Mouse (Mus musculus) midbrain, embryonic 14.5 days (tissue): ENCODE data around the gene Ptprs. TPM values are rescaled to one million over a fixed set of nuclear protein-coding genes. Genes with fewer than 3 reads are reported as not detected.

Source experiments
- ATAC-seq: fragments of 200-750 bp; cut with Nextera tagmentation; 2 replicates; pipeline ENCODE4 v1.8.0; 2017; ENCODE audit warnings: moderate number of reproducible peaks, moderate library complexity; ENCODE audit not compliant: low FRiP score, low TSS enrichment
- DNase-seq: peaks from one replicate; pipeline ENCODE4 v3.0.0-alpha.2; 2015
- H3K27ac ChIP-seq: fragments of 300-500 bp; sonication (generic); replicated peaks from 2 replicates; pipeline ENCODE4 v1.5.1; 2014; ENCODE audit warnings: mild to moderate bottlenecking, low read depth, low read length, moderate library complexity
- H3K27me3 ChIP-seq: fragments of 300-500 bp; sonication (generic); 2 replicates; pipeline ENCODE4 v1.6.1; 2014; ENCODE audit warnings: low read length, control low read depth, mixed read lengths; ENCODE audit not compliant: control insufficient read depth, insufficient read depth
- H3K36me3 ChIP-seq: fragments of 300-500 bp; sonication (generic); 2 replicates; pipeline ENCODE4 v1.6.1; 2014; ENCODE audit warnings: low read length, control low read depth; ENCODE audit not compliant: control insufficient read depth, insufficient read depth
- H3K4me1 ChIP-seq: fragments of 300-500 bp; sonication (generic); 2 replicates; pipeline ENCODE4 v1.6.1; 2014; ENCODE audit warnings: mild to moderate bottlenecking, antibody characterized with exemption, low read length, control low read depth; ENCODE audit not compliant: control insufficient read depth, insufficient read depth
- H3K4me2 ChIP-seq: fragments of 300-500 bp; sonication (generic); 2 replicates; pipeline ENCODE4 v1.6.1; 2014; ENCODE audit warnings: mild to moderate bottlenecking, low read length, moderate library complexity
- H3K4me3 ChIP-seq: fragments of 300-500 bp; sonication (generic); replicated peaks from 2 replicates; pipeline ENCODE4 v1.5.1; 2014; ENCODE audit warnings: low read depth, low read length
- H3K9ac ChIP-seq: fragments of 300-500 bp; sonication (generic); replicated peaks from 2 replicates; pipeline ENCODE4 v1.6.1; 2014; ENCODE audit warnings: mild to moderate bottlenecking, low read length, moderate library complexity
- H3K9me3 ChIP-seq: fragments of 300-500 bp; sonication (generic); 2 replicates; pipeline ENCODE4 v1.6.1; 2016; ENCODE audit warnings: low read length, control low read depth, mixed read lengths; ENCODE audit not compliant: control insufficient read depth
- WGBS: fragments of 180-500 bp; shearing (Covaris S2); extraction: QIAGEN DNeasy Blood & Tissue Kit; methylation state at CpG from one replicate; pipeline ENCODE4 v1.1.7; 2014; 5-methylcytosine and 5-hydroxymethylcytosine counted together
- polyA plus RNA-seq: library from polyadenylated mRNA; unstranded; fragments of >200 nt; fragmentation: Nextera tagmentation; extraction: Ambion mirVana; gene quantifications from 2 replicates; pipeline ENCODE4 v1.2.1, GENCODE M21; 2014

The Ptprs gene
- polyA plus RNA-seq, 1 experiment from 2014 or later: 304 TPM

- Histone ChIP-seq H3K9ac (0 out of 2 replicates have a peak overlapping the region, but pooled peaks have one; percentile 12), H3K27ac (0 out of 2 replicates have a peak overlapping the region, but pooled peaks have one; percentile 6), H3K4me1 (peaks cover 16% of the 10 kb centered on the region), H3K4me3 (no peak overlapping the region), H3K27me3 (no peaks in the 10 kb centered on the region), H3K4me2 (no peak overlapping the region), H3K9me3 (no peaks in the 10 kb centered on the region), H3K36me3 (peaks cover 86% of the 10 kb centered on the region)
- DNase-seq (no peak), ATAC-seq (no peak)
- 93% methylated on average over 3 of the region's 3 CpGs for WGBS
Observed at GRCm38 (mm10) chr17:56444771-56445170, 31.5 kb downstream of the Ptprs start.

- Histone ChIP-seq H3K27me3 (no peaks in the 10 kb centered on the region), H3K4me1 (peaks cover 16% of the 10 kb centered on the region), H3K36me3 (peaks cover 82% of the 10 kb centered on the region), H3K4me3 (no peak overlapping the region), H3K9ac (no peak overlapping the region), H3K9me3 (no peaks in the 10 kb centered on the region), H3K27ac (no peak overlapping the region), H3K4me2 (no peak overlapping the region)
- 88% methylated on average over 5 of the region's 5 CpGs for WGBS
- ATAC-seq (no peak), DNase-seq (no peak)
Observed at GRCm38 (mm10) chr17:56443341-56443795, 32.9 kb downstream of the Ptprs start.

- Histone ChIP-seq H3K27me3 (no peaks in the 10 kb centered on the region), H3K36me3 (peaks cover 80% of the 10 kb centered on the region), H3K4me3 (no peak overlapping the region), H3K4me1 (peaks cover 16% of the 10 kb centered on the region), H3K9me3 (no peaks in the 10 kb centered on the region), H3K4me2 (no peak overlapping the region), H3K9ac (no peak overlapping the region), H3K27ac (no peak overlapping the region)
- ATAC-seq: no peak
- WGBS: 88% methylated on average over 6 of the region's 6 CpGs
- no peak for DNase-seq
Observed at GRCm38 (mm10) chr17:56442316-56442715, 34.0 kb downstream of the Ptprs start.

- ATAC-seq (no peak), DNase-seq (no peak)
- peak overlapping the region; percentile 63 for H3K27ac ChIP-seq
- H3K4me2 ChIP-seq: no peak overlapping the region
- no peaks in the 10 kb centered on the region for H3K9me3 ChIP-seq
- WGBS: 60% methylated on average over 15 of the region's 15 CpGs
- peaks cover 8% of the 10 kb centered on the region; the same call in 1 of the 2 replicates for H3K4me1 ChIP-seq
- H3K27me3 ChIP-seq: no peaks in the 10 kb centered on the region
- no peak overlapping the region for H3K4me3 ChIP-seq
- no peak overlapping the region; the same call in 1 of the 2 replicates for H3K9ac ChIP-seq
- peaks cover 83% of the 10 kb centered on the region for H3K36me3 ChIP-seq
Observed at GRCm38 (mm10) chr17:56439731-56440460, 36.4 kb downstream of the Ptprs start.

GRCm38 (mm10) chr17:56431582-56431981, 44.7 kb downstream of the Ptprs start:
- Histone ChIP-seq H3K4me3 (no peak overlapping the region), H3K4me1 (no peaks in the 10 kb centered on the region), H3K9me3 (no peaks in the 10 kb centered on the region), H3K36me3 (peaks cover 87% of the 10 kb centered on the region), H3K27ac (no peak overlapping the region), H3K9ac (no peak overlapping the region), H3K4me2 (no peak overlapping the region), H3K27me3 (no peaks in the 10 kb centered on the region)
- ATAC-seq: no peak
- no peak for DNase-seq
- 90% methylated on average over 3 of the region's 3 CpGs for WGBS

GRCm38 (mm10) chr17:56427857-56428256, 48.4 kb downstream of the Ptprs start:
- Histone ChIP-seq H3K36me3 (peaks cover 87% of the 10 kb centered on the region), H3K4me2 (no peak overlapping the region), H3K27ac (no peak overlapping the region), H3K9ac (no peak overlapping the region), H3K9me3 (no peaks in the 10 kb centered on the region), H3K4me3 (no peak overlapping the region), H3K27me3 (no peaks in the 10 kb centered on the region), H3K4me1 (peaks cover 10% of the 10 kb centered on the region; the same call in 1 of the 2 replicates)
- WGBS: 78% methylated on average over 28 of the region's 28 CpGs
- no peak for DNase-seq
- ATAC-seq: no peak

- no peak for ATAC-seq
- H3K27ac ChIP-seq: 0 out of 2 replicates have a peak overlapping the region, but pooled peaks have one; percentile 41
- peaks cover 10% of the 10 kb centered on the region; the same call in 1 of the 2 replicates for H3K4me1 ChIP-seq
- 40% methylated on average over 3 of the region's 3 CpGs for WGBS
- H3K4me2 ChIP-seq: peak overlapping the region; percentile 52
- peak overlapping the region; percentile 19; the same call in 1 of the 2 replicates for H3K4me3 ChIP-seq
- H3K9me3 ChIP-seq: no peaks in the 10 kb centered on the region
- no peak for DNase-seq
- H3K9ac ChIP-seq: peak overlapping the region; percentile 29; the same call in 1 of the 2 replicates
- peaks cover 91% of the 10 kb centered on the region for H3K36me3 ChIP-seq
- H3K27me3 ChIP-seq: no peaks in the 10 kb centered on the region
Observed at GRCm38 (mm10) chr17:56425941-56426340, 50.3 kb downstream of the Ptprs start.

GRCm38 (mm10) chr17:56425584-56425914, 50.7 kb downstream of the Ptprs start:
- Histone ChIP-seq H3K4me2 (peak overlapping the region; percentile 52), H3K4me3 (peak overlapping the region; percentile 19), H3K9me3 (no peaks in the 10 kb centered on the region), H3K4me1 (peaks cover 10% of the 10 kb centered on the region; the same call in 1 of the 2 replicates), H3K27me3 (no peaks in the 10 kb centered on the region), H3K9ac (peak overlapping the region; percentile 39; the same call in 1 of the 2 replicates), H3K36me3 (peaks cover 91% of the 10 kb centered on the region), H3K27ac (peak overlapping the region; percentile 41; the same call in 1 of the 2 replicates)
- peak; percentile 90 for DNase-seq
- peak; percentile 81 for ATAC-seq
- WGBS: under 1% methylated on average over 43 of the region's 47 CpGs
